Mouse (Mus musculus) forebrain, embryonic 15.5 days (tissue): ENCODE data around the gene Tmem131l. TPM values are rescaled to one million over a fixed set of nuclear protein-coding genes. Genes with fewer than 3 reads are reported as not detected.

Experiments used
- ATAC-seq: fragments of 200-750 bp; cut with Nextera tagmentation; replicated peaks from 2 replicates; pipeline ENCODE4 v1.8.0; 2017; ENCODE audit warnings: mild to moderate bottlenecking, moderate TSS enrichment, moderate library complexity
- H3K27ac ChIP-seq: fragments of 300-500 bp; sonication (generic); replicated peaks from 2 replicates; pipeline ENCODE4 v1.5.1; 2015; ENCODE audit warnings: mild to moderate bottlenecking, inconsistent platforms
- H3K27me3 ChIP-seq: fragments of 300-500 bp; sonication (generic); 2 replicates; pipeline ENCODE4 v1.6.1; 2015; ENCODE audit warnings: inconsistent platforms
- H3K36me3 ChIP-seq: fragments of 300-500 bp; sonication (generic); 2 replicates; pipeline ENCODE4 v1.6.1; 2015; ENCODE audit warnings: mild to moderate bottlenecking, inconsistent platforms
- H3K4me1 ChIP-seq: fragments of 300-500 bp; sonication (generic); 2 replicates; pipeline ENCODE4 v1.6.1; 2015; ENCODE audit warnings: inconsistent platforms
- H3K4me2 ChIP-seq: fragments of 300-500 bp; sonication (generic); replicated peaks from 2 replicates; pipeline ENCODE4 v1.6.1; 2015; ENCODE audit warnings: mild to moderate bottlenecking, inconsistent platforms
- H3K4me3 ChIP-seq: fragments of 300-500 bp; sonication (generic); 2 replicates; pipeline ENCODE4 v1.5.1; 2015; ENCODE audit warnings: mild to moderate bottlenecking, inconsistent platforms
- H3K9ac ChIP-seq: fragments of 300-500 bp; sonication (generic); replicated peaks from 2 replicates; pipeline ENCODE4 v1.6.1; 2015; ENCODE audit warnings: mild to moderate bottlenecking, inconsistent platforms
- H3K9me3 ChIP-seq: fragments of 300-500 bp; sonication (generic); 2 replicates; pipeline ENCODE4 v1.6.1; 2016; ENCODE audit warnings: inconsistent platforms
- WGBS: fragments of 180-500 bp; shearing (Covaris S2); methylation state at CpG from one replicate; pipeline ENCODE4 v1.1.7; 2015; ENCODE audit warnings: mixed read lengths; 5-methylcytosine and 5-hydroxymethylcytosine counted together
- polyA plus RNA-seq: library from polyadenylated mRNA; unstranded; fragments of >200 nt; fragmentation: Nextera tagmentation; extraction: Ambion mirVana; gene quantifications from 2 replicates; pipeline ENCODE4 v1.2.1, GENCODE M21; 2015

Gene Tmem131l
- polyA plus RNA-seq, 1 experiment from 2014 or later, result 130 TPM

- Histone ChIP-seq H3K4me1 (no peaks in the 10 kb centered on the region), H3K36me3 (no peaks in the 10 kb centered on the region), H3K4me2 (no peak overlapping the region), H3K27ac (no peak overlapping the region), H3K4me3 (no peak overlapping the region), H3K9ac (no peak overlapping the region), H3K27me3 (no peaks in the 10 kb centered on the region), H3K9me3 (no peaks in the 10 kb centered on the region)
- ATAC-seq, result no peak
- 86% methylated on average over 13 of the region's 13 CpGs for WGBS
Measured at GRCm38 (mm10) chr3:84068831-84069709, 29.1 kb upstream of the Tmem131l start.

- H3K27me3 ChIP-seq, result no peaks in the 10 kb centered on the region
- H3K9ac ChIP-seq, result no peak overlapping the region
- no peaks in the 10 kb centered on the region for H3K4me1 ChIP-seq
- no peak for ATAC-seq
- no peak overlapping the region for H3K27ac ChIP-seq
- 90% methylated on average over 4 of the region's 4 CpGs for WGBS
- no peak overlapping the region for H3K4me3 ChIP-seq
- no peaks in the 10 kb centered on the region for H3K9me3 ChIP-seq
- no peaks in the 10 kb centered on the region for H3K36me3 ChIP-seq
- no peak overlapping the region for H3K4me2 ChIP-seq
Measured at GRCm38 (mm10) chr3:84065825-84066224, 25.9 kb upstream of the Tmem131l start.

GRCm38 (mm10) chr3:84063369-84063914 lies 23.5 kb upstream of the Tmem131l start:
- WGBS, result 93% methylated on average over 2 of the region's 2 CpGs
- H3K27ac ChIP-seq, result no peak overlapping the region
- ATAC-seq, result no peak
- no peaks in the 10 kb centered on the region for H3K9me3 ChIP-seq
- no peak overlapping the region for H3K4me2 ChIP-seq
- no peak overlapping the region for H3K4me3 ChIP-seq
- H3K4me1 ChIP-seq, result peaks cover 11% of the 10 kb centered on the region
- no peak overlapping the region for H3K9ac ChIP-seq
- no peaks in the 10 kb centered on the region for H3K27me3 ChIP-seq
- H3K36me3 ChIP-seq, result no peaks in the 10 kb centered on the region

- 74% methylated on average over 13 of the region's 13 CpGs for WGBS
- Histone ChIP-seq H3K36me3 (no peaks in the 10 kb centered on the region), H3K9me3 (no peaks in the 10 kb centered on the region), H3K4me2 (no peak overlapping the region), H3K4me1 (peaks cover 11% of the 10 kb centered on the region), H3K4me3 (no peak overlapping the region), H3K27me3 (no peaks in the 10 kb centered on the region), H3K9ac (no peak overlapping the region), H3K27ac (no peak overlapping the region)
- no peak for ATAC-seq
Measured at GRCm38 (mm10) chr3:84061523-84062453, 21.8 kb upstream of the Tmem131l start.

GRCm38 (mm10) chr3:84060946-84061345 lies 21.0 kb upstream of the Tmem131l start:
- WGBS, result 84% methylated on average over 5 of the region's 5 CpGs
- no peaks in the 10 kb centered on the region for H3K27me3 ChIP-seq
- H3K9me3 ChIP-seq, result no peaks in the 10 kb centered on the region
- H3K27ac ChIP-seq, result no peak overlapping the region
- no peak for ATAC-seq
- H3K4me3 ChIP-seq, result no peak overlapping the region
- no peak overlapping the region for H3K9ac ChIP-seq
- H3K4me1 ChIP-seq, result peaks cover 11% of the 10 kb centered on the region
- no peaks in the 10 kb centered on the region for H3K36me3 ChIP-seq
- H3K4me2 ChIP-seq, result no peak overlapping the region

- H3K9me3 ChIP-seq, result no peaks in the 10 kb centered on the region
- no peak overlapping the region for H3K4me2 ChIP-seq
- peaks cover 11% of the 10 kb centered on the region for H3K4me1 ChIP-seq
- H3K27me3 ChIP-seq, result no peaks in the 10 kb centered on the region
- no peak; the same call in 1 of the 2 replicates for ATAC-seq
- H3K4me3 ChIP-seq, result no peak overlapping the region
- no peaks in the 10 kb centered on the region for H3K36me3 ChIP-seq
- H3K27ac ChIP-seq, result peak overlapping the region; percentile 53
- WGBS, result 56% methylated on average over 4 of the region's 4 CpGs
- H3K9ac ChIP-seq, result no peak overlapping the region
Measured at GRCm38 (mm10) chr3:84060128-84060527, 20.2 kb upstream of the Tmem131l start.

- no peaks in the 10 kb centered on the region for H3K27me3 ChIP-seq
- no peaks in the 10 kb centered on the region for H3K36me3 ChIP-seq
- H3K9me3 ChIP-seq, result no peaks in the 10 kb centered on the region
- H3K4me3 ChIP-seq, result no peak overlapping the region
- ATAC-seq, result peak; percentile 73
- H3K4me2 ChIP-seq, result no peak overlapping the region
- H3K9ac ChIP-seq, result no peak overlapping the region
- H3K4me1 ChIP-seq, result peaks cover 11% of the 10 kb centered on the region
- WGBS, result 37% methylated on average over 4 of the region's 4 CpGs
- H3K27ac ChIP-seq, result peak overlapping the region; percentile 53
Measured at GRCm38 (mm10) chr3:84059676-84060075, 19.7 kb upstream of the Tmem131l start.

- WGBS, result 49% methylated on average over 13 of the region's 13 CpGs
- no peak overlapping the region for H3K9ac ChIP-seq
- peak overlapping the region; percentile 53 for H3K27ac ChIP-seq
- H3K27me3 ChIP-seq, result no peaks in the 10 kb centered on the region
- H3K4me3 ChIP-seq, result no peak overlapping the region
- peaks cover 11% of the 10 kb centered on the region for H3K4me1 ChIP-seq
- 0 out of 2 replicates have a peak overlapping the region, but pooled peaks have one; percentile 14 for H3K4me2 ChIP-seq
- ATAC-seq, result peak; percentile 57
- no peaks in the 10 kb centered on the region for H3K9me3 ChIP-seq
- no peaks in the 10 kb centered on the region for H3K36me3 ChIP-seq
Measured at GRCm38 (mm10) chr3:84059261-84059660, 19.3 kb upstream of the Tmem131l start.

GRCm38 (mm10) chr3:84048729-84049175 lies 8.8 kb upstream of the Tmem131l start:
- peak; percentile 55 for ATAC-seq
- 15% methylated on average over 9 of the region's 9 CpGs for WGBS

GRCm38 (mm10) chr3:84046206-84046605 lies 6.2 kb upstream of the Tmem131l start:
- no peak overlapping the region for H3K4me3 ChIP-seq
- no peak for ATAC-seq
- H3K4me1 ChIP-seq, result peaks cover 5% of the 10 kb centered on the region; the same call in 1 of the 2 replicates
- 96% methylated on average over 8 of the region's 8 CpGs for WGBS
- H3K9ac ChIP-seq, result no peak overlapping the region
- no peak overlapping the region for H3K4me2 ChIP-seq
- H3K36me3 ChIP-seq, result no peaks in the 10 kb centered on the region
- no peaks in the 10 kb centered on the region for H3K27me3 ChIP-seq
- H3K9me3 ChIP-seq, result no peaks in the 10 kb centered on the region
- H3K27ac ChIP-seq, result no peak overlapping the region

More at GRCm38 (mm10) chr3:84048729-84049175, 8.8 kb upstream of the Tmem131l start:
- Histone ChIP-seq H3K27me3 (no peaks in the 10 kb centered on the region), H3K9me3 (no peaks in the 10 kb centered on the region), H3K4me3 (no peak overlapping the region), H3K36me3 (no peaks in the 10 kb centered on the region), H3K9ac (no peak overlapping the region), H3K4me1 (peaks cover 5% of the 10 kb centered on the region; the same call in 1 of the 2 replicates), H3K4me2 (no peak overlapping the region), H3K27ac (no peak overlapping the region)

- Histone ChIP-seq H3K4me1 (peaks cover 25% of the 10 kb centered on the region), H3K9ac (no peak overlapping the region), H3K36me3 (no peaks in the 10 kb centered on the region), H3K27me3 (no peaks in the 10 kb centered on the region), H3K4me3 (no peak overlapping the region), H3K9me3 (no peaks in the 10 kb centered on the region), H3K4me2 (no peak overlapping the region), H3K27ac (no peak overlapping the region)
- ATAC-seq, result no peak
- WGBS, result 89% methylated on average over 8 of the region's 8 CpGs
Measured at GRCm38 (mm10) chr3:84041739-84042138, 1.8 kb upstream of the Tmem131l start.
